Mouse (Mus musculus): ENCODE data around the gene Zc3h18. TPM values are rescaled to one million over a fixed set of nuclear protein-coding genes. Genes with fewer than 3 reads are reported as not detected.
A peak's percentile ranks its signal among the peaks of the same experiment; 100 is the strongest.

Gene Zc3h18
- polyA plus RNA-seq, 1 experiment from 2014 or later: 53.9 TPM

DNA sequence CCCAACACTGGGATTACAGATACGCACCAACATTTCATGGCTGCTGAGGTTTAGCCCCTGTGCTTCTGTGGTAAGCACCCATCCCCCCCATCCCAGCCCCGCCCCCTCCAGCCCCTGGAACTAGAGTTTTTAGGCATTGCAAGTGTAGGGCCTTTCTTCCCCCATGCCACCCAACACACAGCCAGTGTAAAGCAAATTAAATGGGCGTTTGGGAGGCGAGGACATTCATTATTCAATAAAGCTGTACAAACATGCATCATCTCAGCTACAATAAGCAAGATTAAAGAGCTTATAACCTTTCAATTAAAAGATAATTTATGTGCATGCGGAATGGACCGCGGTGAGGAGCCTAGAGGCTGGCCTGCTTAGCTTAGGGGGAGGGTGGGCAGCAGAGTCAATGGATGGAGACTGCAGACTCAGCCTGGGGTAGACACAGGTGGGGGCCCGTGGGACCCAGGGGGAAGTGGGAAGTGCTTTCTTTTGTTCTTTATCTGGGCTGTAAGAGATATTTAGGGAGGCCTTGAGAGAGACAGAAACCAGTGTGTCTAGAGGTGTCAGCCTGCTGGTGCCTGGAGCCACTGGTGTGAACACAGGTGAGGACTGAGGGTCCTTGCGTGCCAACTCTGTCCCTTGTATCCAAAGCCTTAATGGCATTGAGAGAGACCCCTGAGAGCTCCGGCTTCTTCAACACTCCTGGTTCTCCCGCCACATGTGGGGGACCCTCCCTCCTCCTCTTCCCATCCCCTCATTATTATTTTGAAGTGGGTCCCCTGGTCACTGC, 25.9 kb upstream of the Zc3h18 start:
- H3K36me3 ChIP-seq: no peaks in the 10 kb centered on the region
- H3K27me3 ChIP-seq: peaks cover 17% of the 10 kb centered on the region; the same call in 1 of the 2 replicates
- ATAC-seq (replicated peaks; ENCODE audit: low FRiP score): no peak
- H3K9ac ChIP-seq: no peak overlapping the region
- H3K4me1 ChIP-seq: peaks cover 16% of the 10 kb centered on the region
- no peak overlapping the region for H3K4me2 ChIP-seq
- H3K9me3 ChIP-seq (replicated peaks): no peaks in the 10 kb centered on the region
- whole genome bisulfite sequencing: 47% methylated on average over 11 of the region's 11 CpGs
- H3K4me3 ChIP-seq (replicated peaks): no peak overlapping the region
- no peak overlapping the region for H3K27ac ChIP-seq

DNA sequence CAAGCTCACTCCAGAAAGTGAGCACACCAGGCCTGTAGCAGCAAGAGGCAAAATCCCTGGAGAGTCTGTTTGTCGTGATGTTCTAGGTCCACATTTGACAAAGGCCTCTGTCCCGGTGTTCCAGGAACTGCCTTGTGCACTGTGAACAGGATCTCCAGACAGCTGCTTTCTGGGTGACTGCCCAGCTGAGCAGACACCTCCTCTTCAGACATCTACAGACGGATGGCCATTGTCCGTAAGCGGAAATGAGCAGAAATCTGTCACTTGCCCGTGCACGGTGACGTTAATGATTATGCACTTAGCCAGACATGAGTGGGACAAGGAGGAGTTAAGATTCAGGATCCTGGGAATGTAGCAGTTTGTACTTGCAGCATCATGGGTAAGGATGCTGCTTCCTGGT, 22.3 kb upstream of the Zc3h18 start:
- Histone ChIP-seq H3K36me3 (no peaks in the 10 kb centered on the region), H3K27me3 (peaks cover 13% of the 10 kb centered on the region), H3K9ac (no peak overlapping the region), H3K4me3 (replicated peaks) (no peak overlapping the region), H3K4me2 (no peak overlapping the region), H3K9me3 (replicated peaks) (no peaks in the 10 kb centered on the region), H3K27ac (no peak overlapping the region), H3K4me1 (peaks cover 16% of the 10 kb centered on the region)
- 61% methylated on average over 8 of the region's 8 CpGs for WGBS
- no peak for ATAC-seq (replicated peaks; ENCODE audit: low FRiP score)

- ATAC-seq (replicated peaks; ENCODE audit: low FRiP score): 0 out of 2 replicates have a peak, but pooled peaks have one; percentile 18
- H3K27me3 ChIP-seq: peaks cover 7% of the 10 kb centered on the region
- H3K4me2 ChIP-seq: no peak overlapping the region
- H3K9ac ChIP-seq: no peak overlapping the region
- WGBS: 63% methylated on average over 9 of the region's 9 CpGs
- no peak overlapping the region for H3K4me3 ChIP-seq (replicated peaks)
- H3K9me3 ChIP-seq (replicated peaks): no peaks in the 10 kb centered on the region
- no peak overlapping the region for H3K27ac ChIP-seq
- H3K4me1 ChIP-seq: peaks cover 11% of the 10 kb centered on the region; the same call in 1 of the 2 replicates
- H3K36me3 ChIP-seq: no peaks in the 10 kb centered on the region
Observed at GRCm38 (mm10) chr8:122355642-122356606, 20.5 kb upstream of the Zc3h18 start.

DNA sequence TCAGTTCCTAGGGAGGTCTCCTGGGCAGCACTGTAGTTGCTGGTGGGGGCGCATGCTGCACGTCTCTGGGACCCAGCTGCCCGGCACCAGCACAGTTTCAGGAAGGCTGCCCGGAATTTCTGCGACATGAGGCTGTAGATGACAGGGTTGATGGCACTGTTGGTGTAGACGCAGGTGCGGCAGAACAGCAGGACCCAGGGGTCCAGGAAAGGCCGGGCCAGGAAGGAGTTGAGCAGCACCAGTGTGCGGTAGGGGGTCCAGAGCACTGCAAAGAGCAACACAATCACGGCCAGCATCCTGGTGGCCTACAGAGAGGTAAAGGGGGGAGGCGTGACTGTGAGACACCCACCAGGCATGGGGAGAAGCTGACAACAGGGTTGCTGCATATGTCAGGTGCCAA, 19.2 kb upstream of the Zc3h18 start:
- Histone ChIP-seq H3K4me1 (peaks cover 11% of the 10 kb centered on the region; the same call in 1 of the 2 replicates), H3K9me3 (replicated peaks) (no peaks in the 10 kb centered on the region), H3K27me3 (peaks cover 11% of the 10 kb centered on the region), H3K4me2 (no peak overlapping the region), H3K27ac (no peak overlapping the region), H3K36me3 (no peaks in the 10 kb centered on the region), H3K4me3 (replicated peaks) (no peak overlapping the region), H3K9ac (no peak overlapping the region)
- no peak for ATAC-seq (replicated peaks; ENCODE audit: low FRiP score)
- 70% methylated on average over 11 of the region's 11 CpGs for WGBS

- Histone ChIP-seq H3K4me3 (replicated peaks) (no peak overlapping the region), H3K27ac (no peak overlapping the region), H3K9me3 (replicated peaks) (no peaks in the 10 kb centered on the region), H3K4me2 (no peak overlapping the region), H3K9ac (no peak overlapping the region), H3K4me1 (peaks cover 11% of the 10 kb centered on the region; the same call in 1 of the 2 replicates), H3K27me3 (peaks cover 11% of the 10 kb centered on the region), H3K36me3 (no peaks in the 10 kb centered on the region)
- 67% methylated on average over 5 of the region's 5 CpGs for WGBS
- no peak for ATAC-seq (replicated peaks; ENCODE audit: low FRiP score)
Observed at GRCm38 (mm10) chr8:122357641-122358040, 18.8 kb upstream of the Zc3h18 start.

GRCm38 (mm10) chr8:122359111-122359775, 17.2 kb upstream of the Zc3h18 start:
- H3K9ac ChIP-seq: no peak overlapping the region
- no peaks in the 10 kb centered on the region for H3K9me3 ChIP-seq (replicated peaks)
- H3K36me3 ChIP-seq: no peaks in the 10 kb centered on the region
- ATAC-seq (replicated peaks; ENCODE audit: low FRiP score): no peak
- no peak overlapping the region for H3K4me2 ChIP-seq
- no peak overlapping the region for H3K27ac ChIP-seq
- peaks cover 12% of the 10 kb centered on the region for H3K27me3 ChIP-seq
- peaks cover 6% of the 10 kb centered on the region; the same call in 1 of the 2 replicates for H3K4me1 ChIP-seq
- H3K4me3 ChIP-seq (replicated peaks): no peak overlapping the region
- 81% methylated on average over 15 of the region's 15 CpGs for WGBS

GRCm38 (mm10) chr8:122360696-122361416, 15.6 kb upstream of the Zc3h18 start, which contains the start of gene Trhr2:
TSS of gene Trhr2 (minus strand) at chr8:122360746.
- no peak within 1 kb of the TSS for H3K27ac ChIP-seq
- H3K4me3 ChIP-seq (replicated peaks): no peak within 1 kb of the TSS
- H3K4me2 ChIP-seq: no peak within 1 kb of the TSS
- WGBS: 72% methylated on average over 7 of the region's 7 CpGs
- no peak for ATAC-seq (replicated peaks; ENCODE audit: low FRiP score)
- no peaks in the 10 kb centered on the region for H3K36me3 ChIP-seq
- H3K4me1 ChIP-seq: no peaks in the 10 kb centered on the region
- H3K9ac ChIP-seq: no peak within 1 kb of the TSS
- peaks cover 12% of the 10 kb centered on the region for H3K27me3 ChIP-seq
- no peaks in the 10 kb centered on the region for H3K9me3 ChIP-seq (replicated peaks)

DNA sequence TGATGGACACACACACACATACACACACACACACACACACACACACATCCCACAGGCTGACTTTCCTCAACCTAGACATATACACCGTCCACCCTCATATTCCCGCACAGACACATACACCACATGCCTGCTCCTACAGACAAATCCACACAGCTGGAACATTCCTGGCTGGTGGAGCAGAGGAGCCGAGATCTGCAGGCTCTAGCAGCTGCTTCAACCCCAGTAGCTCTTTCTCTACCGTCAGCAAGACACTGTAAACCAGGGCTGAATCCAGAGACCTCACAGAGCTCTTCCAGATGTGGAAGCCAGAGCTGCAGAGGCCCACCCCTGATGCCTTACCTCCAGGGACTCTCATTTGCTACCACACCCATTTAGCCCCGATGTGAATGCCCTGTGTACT, 14.1 kb upstream of the Zc3h18 start:
- Histone ChIP-seq H3K4me1 (no peaks in the 10 kb centered on the region), H3K4me3 (replicated peaks) (no peak overlapping the region), H3K27me3 (peaks cover 10% of the 10 kb centered on the region), H3K4me2 (no peak overlapping the region), H3K9me3 (replicated peaks) (no peaks in the 10 kb centered on the region), H3K9ac (no peak overlapping the region), H3K36me3 (no peaks in the 10 kb centered on the region), H3K27ac (no peak overlapping the region)
- ATAC-seq (replicated peaks; ENCODE audit: low FRiP score): no peak
- 44% methylated on average over 5 of the region's 5 CpGs for WGBS

DNA sequence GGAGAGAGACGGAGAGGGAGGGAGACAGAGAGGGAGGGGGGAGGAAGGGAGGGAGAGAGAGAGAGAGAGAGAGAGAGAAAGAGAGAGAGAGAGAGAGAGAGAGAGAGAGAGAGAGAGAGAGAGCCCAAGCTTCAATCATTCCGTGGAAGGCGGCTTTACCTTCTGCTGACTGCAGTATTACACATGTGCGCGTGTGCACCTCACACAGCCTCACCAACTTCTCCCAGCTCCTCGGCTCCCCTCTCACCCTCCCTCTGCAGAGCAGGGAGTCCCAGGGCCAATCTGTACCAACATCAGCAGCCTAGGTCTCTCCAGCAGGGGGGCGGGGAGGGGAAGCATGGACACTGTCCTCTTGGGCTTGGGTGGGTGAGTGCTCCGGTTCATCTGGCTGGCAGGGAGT, 13.4 kb upstream of the Zc3h18 start:
- Histone ChIP-seq H3K27ac (no peak overlapping the region), H3K27me3 (peaks cover 10% of the 10 kb centered on the region; the same call in 1 of the 2 replicates), H3K36me3 (no peaks in the 10 kb centered on the region), H3K9me3 (replicated peaks) (no peaks in the 10 kb centered on the region), H3K9ac (no peak overlapping the region), H3K4me2 (no peak overlapping the region), H3K4me1 (no peaks in the 10 kb centered on the region), H3K4me3 (replicated peaks) (no peak overlapping the region)
- WGBS: 40% methylated on average over 8 of the region's 8 CpGs
- ATAC-seq (replicated peaks; ENCODE audit: low FRiP score): no peak

- no peaks in the 10 kb centered on the region for H3K36me3 ChIP-seq
- 0 out of 2 replicates have a peak, but pooled peaks cover 1% of the 10 kb centered on the region for H3K27me3 ChIP-seq
- H3K4me1 ChIP-seq: peaks cover 4% of the 10 kb centered on the region; the same call in 1 of the 2 replicates
- ATAC-seq (replicated peaks; ENCODE audit: low FRiP score): no peak
- no peak overlapping the region for H3K9ac ChIP-seq
- no peak overlapping the region for H3K4me3 ChIP-seq (replicated peaks)
- H3K4me2 ChIP-seq: no peak overlapping the region
- WGBS: 78% methylated on average over 10 of the region's 10 CpGs
- H3K9me3 ChIP-seq (replicated peaks): no peaks in the 10 kb centered on the region
- H3K27ac ChIP-seq: no peak overlapping the region
Observed at GRCm38 (mm10) chr8:122368494-122368893, 7.9 kb upstream of the Zc3h18 start.

- Histone ChIP-seq H3K27me3 (no peaks in the 10 kb centered on the region), H3K27ac (no peak overlapping the region), H3K9me3 (replicated peaks) (no peaks in the 10 kb centered on the region), H3K9ac (no peak overlapping the region), H3K4me3 (replicated peaks) (no peak overlapping the region), H3K4me1 (peaks cover 4% of the 10 kb centered on the region; the same call in 1 of the 2 replicates), H3K4me2 (no peak overlapping the region), H3K36me3 (no peaks in the 10 kb centered on the region)
- ATAC-seq (replicated peaks; ENCODE audit: low FRiP score): no peak; the same call in 1 of the 2 replicates
- 10% methylated on average over 9 of the region's 9 CpGs for WGBS
Observed at GRCm38 (mm10) chr8:122369665-122370064, 6.7 kb upstream of the Zc3h18 start.

Data from kidney, embryonic 15.5 days (tissue).